In genomic region chr7:16947349-16947895, GRCm38 (mm10) we compare ENCODE assay signal across 8 mouse cellular contexts. TPM values are rescaled to one million over a fixed set of nuclear protein-coding genes. Genes with fewer than 3 reads are reported as not detected.
DNase-seq lines count a peak whose midpoint lies in the region; ATAC-seq and TF ChIP-seq lines count a peak whose summit lies in the region.

No protein-coding gene starts in this region.

- ATAC-seq in hindbrain, embryonic 13.5 days (ENCODE audit: low FRiP score) = no peak
- no peak for ATAC-seq in midbrain, embryonic 16.5 days
- no peak for ATAC-seq in activated CD4-positive, CD25-positive, alpha-beta regulatory T cell, adult 4 months

- DNase-seq in lung, adult 2 months = no peak
- DNase-seq in lung, postnatal 14 days = no peak
- no peak for DNase-seq in forebrain, embryonic 10.5 days (ENCODE audit: extremely low spot score, low spot score)
- DNase-seq in MN1 (ENCODE audit: low spot score) = no peak
- DNase-seq in yolk sac, embryonic 10.5 days (ENCODE audit: low spot score) = no peak

- H3K27me3 ChIP-seq in forebrain, embryonic 10.5 days (ENCODE audit: poor library complexity, severe bottlenecking) = peaks cover 74% of the 10 kb centered on the region
- H3K27me3 ChIP-seq in hindbrain, embryonic 13.5 days = peaks cover 8% of the 10 kb centered on the region; the same call in 1 of the 2 replicates
- H3K27me3 ChIP-seq in midbrain, embryonic 16.5 days (ENCODE audit: control insufficient read depth, insufficient read depth, low read depth, low read length) = no peaks in the 10 kb centered on the region

- no peak for TF ChIP-seq CTCF in lung, adult 2 months (IDR thresholded peaks at IDR 0.05; ENCODE audit: insufficient read depth, low read length)

- H3K4me3 ChIP-seq in lung, adult 2 months (replicated peaks; ENCODE audit: extremely low read depth, low read depth, low read length) = peak overlapping the region; percentile 28
- peak overlapping the region; percentile 69 for H3K4me3 ChIP-seq in forebrain, embryonic 10.5 days
- H3K4me3 ChIP-seq in hindbrain, embryonic 13.5 days = peak overlapping the region; percentile 85
- peak overlapping the region; percentile 78 for H3K4me3 ChIP-seq in midbrain, embryonic 16.5 days (ENCODE audit: low read depth, low read length)

- H3K27ac ChIP-seq in forebrain, embryonic 10.5 days = peak overlapping the region; percentile 64; the same call in 1 of the 2 replicates
- peak overlapping the region; percentile 97 for H3K27ac ChIP-seq in hindbrain, embryonic 13.5 days
- H3K27ac ChIP-seq in midbrain, embryonic 16.5 days (ENCODE audit: low read length) = peak overlapping the region; percentile 98

- H3K9me3 ChIP-seq in forebrain, embryonic 10.5 days = 0 out of 2 replicates have a peak, but pooled peaks cover 3% of the 10 kb centered on the region
- H3K9me3 ChIP-seq in hindbrain, embryonic 13.5 days = no peaks in the 10 kb centered on the region
- H3K9me3 ChIP-seq in midbrain, embryonic 16.5 days (replicated peaks; ENCODE audit: control insufficient read depth, low read length, poor library complexity, severe bottlenecking) = no peaks in the 10 kb centered on the region

- no peak for TF ChIP-seq POLR2A in lung, adult 2 months (IDR thresholded peaks at IDR 0.05; ENCODE audit: borderline replicate concordance, extremely low read depth, low read depth, low read length)

- H3K36me3 ChIP-seq in forebrain, embryonic 10.5 days (replicated peaks) = no peaks in the 10 kb centered on the region
- H3K36me3 ChIP-seq in hindbrain, embryonic 13.5 days = peaks cover 10% of the 10 kb centered on the region; the same call in 1 of the 2 replicates
- no peaks in the 10 kb centered on the region for H3K36me3 ChIP-seq in midbrain, embryonic 16.5 days (ENCODE audit: control insufficient read depth, insufficient read depth, low read length)

- WGBS in lung, adult 2 months = 30% methylated on average over 20 of the region's 22 CpGs
- WGBS in forebrain, embryonic 10.5 days = 18% methylated on average over 21 of the region's 22 CpGs
- WGBS in hindbrain, embryonic 13.5 days = 14% methylated on average over 21 of the region's 22 CpGs
- 8% methylated on average over 22 of the region's 22 CpGs for WGBS in midbrain, embryonic 16.5 days

- H3K9ac ChIP-seq in hindbrain, embryonic 13.5 days = peak overlapping the region; percentile 93
- peak overlapping the region; percentile 96 for H3K9ac ChIP-seq in midbrain, embryonic 16.5 days (ENCODE audit: low read depth, low read length)

- peaks cover 8% of the 10 kb centered on the region for H3K4me1 ChIP-seq in lung, adult 2 months (ENCODE audit: control insufficient read depth, insufficient read depth, low read length)
- H3K4me1 ChIP-seq in forebrain, embryonic 10.5 days = peaks cover 64% of the 10 kb centered on the region
- H3K4me1 ChIP-seq in hindbrain, embryonic 13.5 days (replicated peaks) = peaks cover 88% of the 10 kb centered on the region
- peaks cover 53% of the 10 kb centered on the region for H3K4me1 ChIP-seq in midbrain, embryonic 16.5 days (ENCODE audit: control insufficient read depth, insufficient read depth, low read length)

- H3K4me2 ChIP-seq in hindbrain, embryonic 13.5 days = peak overlapping the region; percentile 97
- peak overlapping the region; percentile 78 for H3K4me2 ChIP-seq in midbrain, embryonic 16.5 days (ENCODE audit: low read length)

RNA-seq across cellular contexts. Expression of gene Pnmal2, which starts 2.9 kb away (rescaled TPM):
- polyA plus RNA-seq in lung, adult 2 months (2012; rRNA removed) = 2.0 and 3.2 TPM in 2 replicates
- polyA plus RNA-seq in forebrain, embryonic 10.5 days (2016; fragmentation: Nextera tagmentation; extraction: Ambion mirVana) = 4.3 and 6.8 TPM in 2 replicates
- 110 and 117 TPM in 2 replicates for polyA plus RNA-seq in hindbrain, embryonic 13.5 days (2015; fragmentation: Nextera tagmentation; extraction: Ambion mirVana)
- 186 and 206 TPM in 2 replicates for polyA plus RNA-seq in midbrain, embryonic 16.5 days (2015; fragmentation: Nextera tagmentation; extraction: Ambion mirVana)
- not detected for polyA plus RNA-seq in activated CD4-positive, CD25-positive, alpha-beta regulatory T cell, adult 4 months (2017; shearing (Covaris generic))

RNA-seq across cellular contexts. Expression of gene Pnmal1, which starts 12.1 kb away (rescaled TPM):
- not detected in 2 replicates for polyA plus RNA-seq in lung, adult 2 months (2012; rRNA removed)
- polyA plus RNA-seq in forebrain, embryonic 10.5 days (2016; fragmentation: Nextera tagmentation; extraction: Ambion mirVana) = 7.3 and 9.3 TPM in 2 replicates
- polyA plus RNA-seq in hindbrain, embryonic 13.5 days (2015; fragmentation: Nextera tagmentation; extraction: Ambion mirVana) = 42.0 and 44.5 TPM in 2 replicates
- polyA plus RNA-seq in midbrain, embryonic 16.5 days (2015; fragmentation: Nextera tagmentation; extraction: Ambion mirVana) = 83.1 and 89.5 TPM in 2 replicates
- not detected for polyA plus RNA-seq in activated CD4-positive, CD25-positive, alpha-beta regulatory T cell, adult 4 months (2017; shearing (Covaris generic))

RNA-seq across cellular contexts. Expression of gene Calm3, which starts 23.5 kb away (rescaled TPM):
- polyA plus RNA-seq in lung, adult 2 months (2012; rRNA removed) = 279 and 310 TPM in 2 replicates
- polyA plus RNA-seq in forebrain, embryonic 10.5 days (2016; fragmentation: Nextera tagmentation; extraction: Ambion mirVana) = 156 and 163 TPM in 2 replicates
- 307 and 317 TPM in 2 replicates for polyA plus RNA-seq in hindbrain, embryonic 13.5 days (2015; fragmentation: Nextera tagmentation; extraction: Ambion mirVana)
- polyA plus RNA-seq in midbrain, embryonic 16.5 days (2015; fragmentation: Nextera tagmentation; extraction: Ambion mirVana) = 405 and 443 TPM in 2 replicates
- polyA plus RNA-seq in activated CD4-positive, CD25-positive, alpha-beta regulatory T cell, adult 4 months (2017; shearing (Covaris generic)) = 100 to 1,000 TPM; 106 to 159 TPM

RNA-seq across cellular contexts. Expression of gene Gm42372, which starts 35.5 kb away (rescaled TPM):
- polyA plus RNA-seq in lung, adult 2 months (2012; rRNA removed) = 0.03 and 0.04 TPM in 2 replicates
- 1.2 and 1.4 TPM in 2 replicates for polyA plus RNA-seq in forebrain, embryonic 10.5 days (2016; fragmentation: Nextera tagmentation; extraction: Ambion mirVana)
- 3.7 and 4.4 TPM in 2 replicates for polyA plus RNA-seq in hindbrain, embryonic 13.5 days (2015; fragmentation: Nextera tagmentation; extraction: Ambion mirVana)
- polyA plus RNA-seq in midbrain, embryonic 16.5 days (2015; fragmentation: Nextera tagmentation; extraction: Ambion mirVana) = 7.2 and 7.3 TPM in 2 replicates
- 1 to 10 TPM; 3.6 to 4.2 TPM for polyA plus RNA-seq in activated CD4-positive, CD25-positive, alpha-beta regulatory T cell, adult 4 months (2017; shearing (Covaris generic))

RNA-seq across cellular contexts. Expression of gene Ptgir, which starts 41.1 kb away (rescaled TPM):
- 9.8 and 10.4 TPM in 2 replicates for polyA plus RNA-seq in lung, adult 2 months (2012; rRNA removed)
- polyA plus RNA-seq in forebrain, embryonic 10.5 days (2016; fragmentation: Nextera tagmentation; extraction: Ambion mirVana) = 0.10 TPM in 2 replicates
- polyA plus RNA-seq in hindbrain, embryonic 13.5 days (2015; fragmentation: Nextera tagmentation; extraction: Ambion mirVana) = 0.78 and 0.83 TPM in 2 replicates
- polyA plus RNA-seq in midbrain, embryonic 16.5 days (2015; fragmentation: Nextera tagmentation; extraction: Ambion mirVana) = 0.22 and 0.23 TPM in 2 replicates
- polyA plus RNA-seq in activated CD4-positive, CD25-positive, alpha-beta regulatory T cell, adult 4 months (2017; shearing (Covaris generic)) = 10 to 100 TPM; 11.8 to 13.2 TPM

Comparison
In these comparisons a context has a peak if more than half of its experiments do, and no peak if none do; other contexts are left out.
1. H3K4me3 ChIP-seq: peak in every context shown above with its lines; median percentile 85 in hindbrain, embryonic 13.5 days; 78 in midbrain, embryonic 16.5 days; 69 in forebrain, embryonic 10.5 days; 28 in lung, adult 2 months.
2. RNA of gene Pnmal2, which starts 2.9 kb away (polyA plus RNA-seq): 186 to 206 TPM in midbrain, embryonic 16.5 days and 110 to 117 TPM in hindbrain, embryonic 13.5 days; 4.3 to 6.8 TPM in forebrain, embryonic 10.5 days, 2.0 to 3.2 TPM in lung, adult 2 months and not detected in activated CD4-positive, CD25-positive, alpha-beta regulatory T cell, adult 4 months; every median in the first group is over 10 times any median in the second.
3. Peak in every context shown above with its lines, with median percentiles within 50 percentile points of each other: H3K27ac ChIP-seq.